Mouse (Mus musculus): ENCODE measurements at regions not wholly inside any gene's neighbourhood (a gene's known extent, or its start where the extent isn't known, plus 50 kb on each side); places are given as distances from the start of the nearest gene placed in this dataset.

DNA sequence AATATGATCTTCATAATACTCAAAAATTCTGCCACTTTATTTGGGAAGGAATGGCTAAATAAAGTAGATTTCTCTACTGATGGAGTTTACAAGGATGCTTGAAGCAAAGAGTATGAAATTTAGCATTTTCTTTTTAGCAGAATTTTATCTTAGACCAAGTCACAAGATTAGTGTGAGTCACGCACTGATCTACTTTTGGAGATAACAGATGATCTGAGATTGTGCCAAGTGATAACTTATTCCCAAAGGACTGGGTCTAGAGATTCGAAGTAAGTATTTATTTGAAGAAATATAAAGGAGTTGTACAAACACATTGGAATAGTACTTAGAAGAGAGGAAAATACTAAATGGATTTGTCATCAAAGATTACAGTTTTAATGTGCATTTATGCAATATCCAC lies 67.8 kb upstream of the Tom1l1 start:
- TF ChIP-seq CTCF (IDR thresholded peaks at IDR 0.05; ENCODE audit: insufficient read depth, low read depth, low read length) (no peak), POLR2A (IDR thresholded peaks at IDR 0.05; ENCODE audit: insufficient read depth, low read depth, low read length) (no peak)
- Histone ChIP-seq H3K27ac (ENCODE audit: insufficient read depth, low read depth, low read length) (no peak overlapping the region), H3K4me3 (ENCODE audit: insufficient read depth, low read depth, low read length) (no peak overlapping the region), H3K4me1 (ENCODE audit: control insufficient read depth, insufficient read depth, low read length) (no peaks in the 10 kb centered on the region)
- 69% methylated on average over 2 of the region's 2 CpGs for WGBS

DNA sequence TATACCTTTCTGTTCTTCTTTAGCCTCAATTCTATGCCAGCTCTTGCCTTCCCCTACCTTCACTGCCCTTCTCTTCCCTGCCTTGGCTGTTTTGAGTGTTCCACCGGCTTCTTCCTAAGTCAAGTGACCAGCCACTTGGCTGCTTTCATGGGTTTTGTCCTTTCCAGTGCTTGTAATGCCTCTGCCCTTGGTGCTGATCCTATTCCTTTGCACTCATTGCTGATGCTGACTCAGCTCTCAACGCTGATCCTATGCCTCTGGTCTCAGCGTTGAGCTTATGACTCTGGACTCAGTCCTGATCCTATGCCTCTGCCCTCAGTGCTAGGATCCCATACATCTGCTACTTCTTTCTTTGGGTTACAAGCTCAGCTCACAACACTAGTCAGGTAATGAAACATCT lies 60.3 kb upstream of the Tom1l1 start:
- Histone ChIP-seq H3K27ac (ENCODE audit: insufficient read depth, low read depth, low read length) (no peak overlapping the region), H3K4me3 (ENCODE audit: insufficient read depth, low read depth, low read length) (no peak overlapping the region), H3K4me1 (ENCODE audit: control insufficient read depth, insufficient read depth, low read length) (no peaks in the 10 kb centered on the region)
- TF ChIP-seq POLR2A (IDR thresholded peaks at IDR 0.05; ENCODE audit: insufficient read depth, low read depth, low read length), result no peak
- no peak for TF ChIP-seq CTCF (IDR thresholded peaks at IDR 0.05; ENCODE audit: insufficient read depth, low read depth, low read length)
- 71% methylated on average over 3 of the region's 3 CpGs for WGBS

DNA sequence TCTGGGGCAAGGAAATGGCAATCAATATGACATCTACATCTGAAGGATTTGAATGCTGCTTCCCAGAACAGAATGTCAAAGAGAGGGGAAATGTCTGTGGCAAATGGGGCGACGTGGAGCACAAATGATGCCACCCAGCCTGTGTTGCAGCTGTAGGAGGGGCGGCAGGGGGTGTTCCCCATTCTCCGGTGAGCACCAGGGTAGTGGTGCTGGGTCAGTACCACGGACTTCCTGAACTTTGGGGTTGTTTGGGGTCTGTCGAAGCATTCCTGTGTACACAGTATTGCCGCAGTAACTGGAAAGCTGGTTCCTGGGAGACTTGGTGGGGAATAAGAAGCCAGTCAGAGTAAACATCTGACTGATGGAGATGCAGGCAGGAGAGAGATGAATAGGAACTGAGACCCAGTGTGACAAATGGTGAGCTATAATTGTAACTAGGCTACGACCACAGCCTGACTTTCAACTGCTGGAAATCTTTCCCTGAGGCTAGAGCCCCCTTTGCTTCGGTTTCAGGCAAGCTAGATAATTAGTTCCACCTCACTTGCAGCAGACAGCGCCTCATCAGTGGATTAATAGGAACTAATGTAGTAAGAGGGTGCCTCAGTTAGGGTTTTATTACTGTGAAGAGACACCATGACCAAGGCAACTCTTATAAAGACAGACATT lies 53.9 kb upstream of the Tom1l1 start:
- no peak for TF ChIP-seq POLR2A (IDR thresholded peaks at IDR 0.05; ENCODE audit: insufficient read depth, low read depth, low read length)
- TF ChIP-seq CTCF (IDR thresholded peaks at IDR 0.05; ENCODE audit: insufficient read depth, low read depth, low read length), result no peak
- Histone ChIP-seq H3K4me1 (ENCODE audit: control insufficient read depth, insufficient read depth, low read length) (no peaks in the 10 kb centered on the region), H3K27ac (ENCODE audit: insufficient read depth, low read depth, low read length) (no peak overlapping the region), H3K4me3 (ENCODE audit: insufficient read depth, low read depth, low read length) (no peak overlapping the region)
- WGBS, result 62% methylated on average over 10 of the region's 10 CpGs

DNA sequence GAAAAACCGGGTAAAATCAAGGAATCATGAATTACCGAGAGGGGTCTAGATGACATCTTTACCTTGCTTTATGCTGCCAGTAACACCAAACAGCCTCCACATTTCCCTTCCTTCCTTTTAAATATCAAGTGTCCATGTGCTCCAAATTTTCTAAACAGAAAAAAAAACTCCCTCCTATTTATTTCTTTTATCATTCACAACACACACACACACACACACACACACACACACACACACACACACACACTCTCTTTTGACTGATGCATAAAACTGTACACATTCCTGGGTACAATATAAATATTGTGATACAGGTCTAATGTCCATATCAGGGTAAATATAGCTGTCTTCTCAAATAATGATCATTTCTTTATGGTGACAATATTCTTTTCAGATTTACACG lies 51.3 kb upstream of the Tom1l1 start:
- TF ChIP-seq CTCF (IDR thresholded peaks at IDR 0.05; ENCODE audit: insufficient read depth, low read depth, low read length) (no peak), POLR2A (IDR thresholded peaks at IDR 0.05; ENCODE audit: insufficient read depth, low read depth, low read length) (no peak)
- H3K4me3 ChIP-seq (ENCODE audit: insufficient read depth, low read depth, low read length), result no peak overlapping the region
- WGBS, result 77% methylated on average over 3 of the region's 3 CpGs
- H3K27ac ChIP-seq (ENCODE audit: insufficient read depth, low read depth, low read length), result no peak overlapping the region
- no peaks in the 10 kb centered on the region for H3K4me1 ChIP-seq (ENCODE audit: control insufficient read depth, insufficient read depth, low read length)

DNA sequence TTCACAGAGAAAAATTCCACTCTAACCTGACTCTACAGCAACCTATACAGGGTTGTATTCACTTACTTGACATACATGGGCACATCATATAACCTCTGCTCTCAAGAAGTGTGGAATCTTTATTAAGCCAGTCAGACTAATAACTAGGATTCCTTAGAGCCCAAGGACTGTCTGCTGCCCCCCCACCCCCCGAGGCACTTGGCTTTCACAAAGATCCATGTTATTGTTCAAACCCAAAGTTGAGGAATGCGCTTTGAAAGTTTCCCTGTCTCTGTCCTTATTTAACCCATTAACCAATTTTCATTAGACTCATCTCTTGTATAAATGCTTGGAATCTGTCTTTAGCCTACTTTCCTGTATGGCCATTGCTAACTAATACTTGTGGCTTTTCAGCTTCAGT lies 50.6 kb upstream of the Tom1l1 start:
- TF ChIP-seq POLR2A (IDR thresholded peaks at IDR 0.05; ENCODE audit: insufficient read depth, low read depth, low read length) (no peak), CTCF (IDR thresholded peaks at IDR 0.05; ENCODE audit: insufficient read depth, low read depth, low read length) (no peak)
- WGBS, result 66% methylated on average over 2 of the region's 2 CpGs
- H3K27ac ChIP-seq (ENCODE audit: insufficient read depth, low read depth, low read length), result no peak overlapping the region

More for the DNA sequence above, 50.6 kb upstream of the Tom1l1 start:
- Histone ChIP-seq H3K4me3 (ENCODE audit: insufficient read depth, low read depth, low read length) (no peak overlapping the region), H3K4me1 (ENCODE audit: control insufficient read depth, insufficient read depth, low read length) (peaks cover 2% of the 10 kb centered on the region; the same call in 1 of the 2 replicates)

All from olfactory bulb, adult 2 months (tissue).